Mouse (Mus musculus): ENCODE data around the gene Creld2. TPM values are rescaled to one million over a fixed set of nuclear protein-coding genes. Genes with fewer than 3 reads are reported as not detected.
"Not testable (repeated sequence)": the region's sequence is repeated elsewhere in the genome, so short reads cannot be mapped to it uniquely, and the experiment has no call there.

The Creld2 gene
- polyA plus RNA-seq, 1 experiment from 2014 or later, result 79.4 TPM

DNA sequence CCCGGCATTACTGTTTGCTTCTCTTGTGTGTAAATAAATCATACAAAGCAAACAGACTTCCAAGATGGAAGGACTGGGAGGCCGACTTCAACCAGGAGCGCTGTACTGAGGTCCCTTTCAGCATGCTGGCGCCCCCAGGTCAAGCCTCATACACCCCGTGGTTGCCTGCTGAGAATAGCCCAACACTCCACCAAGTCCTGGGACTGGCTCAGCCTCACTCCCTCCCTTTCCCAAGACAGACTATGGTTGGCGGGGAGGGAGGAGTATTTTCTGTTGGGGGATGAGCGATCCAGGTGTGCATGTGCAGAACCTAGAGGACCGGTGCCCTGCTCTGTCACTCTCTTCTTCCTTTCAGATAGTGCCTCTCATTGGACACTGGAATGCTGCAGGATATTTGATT is 11.3 kb upstream of the Creld2 start:
- H3K4me3 ChIP-seq (ENCODE audit: low read depth, low read length), result no peak overlapping the region
- peaks cover 6% of the 10 kb centered on the region; the same call in 1 of the 2 replicates for H3K36me3 ChIP-seq (ENCODE audit: control insufficient read depth, insufficient read depth, low read length)
- ATAC-seq (replicated peaks; ENCODE audit: low FRiP score), result no peak
- H3K4me2 ChIP-seq (ENCODE audit: low read depth, low read length, severe bottlenecking), result no peak overlapping the region
- no peaks in the 10 kb centered on the region for H3K4me1 ChIP-seq (replicated peaks; ENCODE audit: control insufficient read depth, insufficient read depth, low read length)
- no peak for DNase-seq (ENCODE audit: low spot score)
- H3K9me3 ChIP-seq (ENCODE audit: control insufficient read depth, low read length), result no peaks in the 10 kb centered on the region
- no peaks in the 10 kb centered on the region for H3K27me3 ChIP-seq (ENCODE audit: control insufficient read depth, insufficient read depth, low read length)
- WGBS, result 88% methylated on average over 8 of the region's 8 CpGs
- no peak overlapping the region for H3K27ac ChIP-seq (ENCODE audit: low read depth, low read length)
- H3K9ac ChIP-seq (ENCODE audit: low read length), result no peak overlapping the region

DNA sequence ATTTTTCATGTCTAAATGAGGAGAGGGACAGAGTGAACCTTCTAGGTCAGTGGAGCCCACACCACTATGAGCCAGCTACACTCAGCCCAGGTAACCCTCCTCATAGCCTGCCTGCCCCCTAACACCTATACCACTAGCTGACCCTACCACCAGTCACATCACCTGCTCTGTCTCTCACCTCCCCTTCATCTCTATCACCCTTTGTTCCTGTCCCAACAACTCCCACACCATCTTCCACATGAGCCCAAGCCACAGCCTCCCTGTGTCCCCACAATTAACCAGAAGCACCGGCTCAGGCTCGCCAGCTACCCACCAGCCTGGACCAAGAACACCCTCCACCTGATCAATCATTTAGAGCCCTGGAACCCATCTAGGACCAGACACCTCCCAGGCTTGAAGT is 9.1 kb upstream of the Creld2 start:
- DNase-seq (ENCODE audit: low spot score), result no peak

DNA sequence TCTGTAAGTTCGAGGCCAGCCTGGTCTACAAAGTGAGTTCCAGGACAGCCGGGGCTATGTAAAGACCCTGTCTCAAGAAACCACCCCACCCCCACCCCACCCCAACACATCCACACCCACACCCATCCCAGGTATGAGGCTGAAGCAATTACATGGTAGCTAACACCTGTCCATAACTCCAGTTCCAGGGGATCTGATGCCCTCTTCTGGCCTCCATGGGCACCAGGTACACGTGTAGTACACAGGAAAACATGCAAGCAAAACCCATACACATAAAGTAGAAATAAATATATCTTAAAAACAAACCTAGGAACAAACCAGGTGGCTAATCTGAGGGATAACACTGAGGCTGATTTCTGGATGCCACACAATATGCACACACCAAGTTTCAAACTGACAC is 6.2 kb upstream of the Creld2 start:
- no peak for ATAC-seq (replicated peaks; ENCODE audit: low FRiP score)
- H3K27ac ChIP-seq (ENCODE audit: low read depth, low read length), result no peak overlapping the region
- no peaks in the 10 kb centered on the region; the same call in 1 of the 2 replicates for H3K36me3 ChIP-seq (ENCODE audit: control insufficient read depth, insufficient read depth, low read length)
- H3K4me2 ChIP-seq (ENCODE audit: low read depth, low read length, severe bottlenecking), result no peak overlapping the region
- H3K4me1 ChIP-seq (replicated peaks; ENCODE audit: control insufficient read depth, insufficient read depth, low read length), result no peaks in the 10 kb centered on the region
- no peak overlapping the region for H3K4me3 ChIP-seq (ENCODE audit: low read depth, low read length)
- no peaks in the 10 kb centered on the region for H3K9me3 ChIP-seq (ENCODE audit: control insufficient read depth, low read length)
- no peak overlapping the region for H3K9ac ChIP-seq (ENCODE audit: low read length)
- no peaks in the 10 kb centered on the region for H3K27me3 ChIP-seq (ENCODE audit: control insufficient read depth, insufficient read depth, low read length)
- WGBS, result 91% methylated on average over 3 of the region's 3 CpGs
- no peak for DNase-seq (ENCODE audit: low spot score)

More for the DNA sequence above, 9.1 kb upstream of the Creld2 start:
- H3K27ac ChIP-seq (ENCODE audit: low read depth, low read length), result no peak overlapping the region
- H3K4me1 ChIP-seq (replicated peaks; ENCODE audit: control insufficient read depth, insufficient read depth, low read length), result no peaks in the 10 kb centered on the region
- H3K4me3 ChIP-seq (ENCODE audit: low read depth, low read length), result no peak overlapping the region
- no peaks in the 10 kb centered on the region for H3K27me3 ChIP-seq (ENCODE audit: control insufficient read depth, insufficient read depth, low read length)
- peaks cover 5% of the 10 kb centered on the region; the same call in 1 of the 2 replicates for H3K36me3 ChIP-seq (ENCODE audit: control insufficient read depth, insufficient read depth, low read length)
- no peaks in the 10 kb centered on the region for H3K9me3 ChIP-seq (ENCODE audit: control insufficient read depth, low read length)
- no peak overlapping the region for H3K4me2 ChIP-seq (ENCODE audit: low read depth, low read length, severe bottlenecking)
- WGBS, result 96% methylated on average over 2 of the region's 2 CpGs
- ATAC-seq (replicated peaks; ENCODE audit: low FRiP score), result no peak
- H3K9ac ChIP-seq (ENCODE audit: low read length), result no peak overlapping the region

DNA sequence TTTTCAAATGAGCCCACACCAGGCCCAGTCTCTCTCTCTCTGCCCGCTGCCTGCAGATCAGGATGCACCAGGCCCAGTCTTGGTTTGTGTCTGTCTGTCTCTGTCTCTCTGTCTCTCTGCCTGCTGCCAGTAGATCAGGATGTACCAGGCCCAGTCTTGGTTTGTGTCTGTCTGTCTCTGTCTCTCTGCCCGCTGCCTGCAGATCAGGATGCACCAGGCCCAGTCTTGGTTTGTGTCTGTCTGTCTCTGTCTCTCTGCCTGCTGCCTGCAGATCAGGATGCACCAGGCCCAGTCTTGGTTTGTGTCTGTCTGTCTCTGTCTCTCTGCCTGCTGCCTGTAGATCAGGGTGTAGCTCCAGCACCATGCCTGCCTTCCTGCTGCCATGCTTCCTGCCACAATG is 5.6 kb upstream of the Creld2 start:
- H3K27ac ChIP-seq (ENCODE audit: low read depth, low read length); ATAC-seq (replicated peaks; ENCODE audit: low FRiP score); H3K36me3 ChIP-seq (ENCODE audit: control insufficient read depth, insufficient read depth, low read length); H3K4me1 ChIP-seq (replicated peaks; ENCODE audit: control insufficient read depth, insufficient read depth, low read length); H3K27me3 ChIP-seq (ENCODE audit: control insufficient read depth, insufficient read depth, low read length); H3K9ac ChIP-seq (ENCODE audit: low read length); DNase-seq (ENCODE audit: low spot score); H3K9me3 ChIP-seq (ENCODE audit: control insufficient read depth, low read length); H3K4me2 ChIP-seq (ENCODE audit: low read depth, low read length, severe bottlenecking); H3K4me3 ChIP-seq (ENCODE audit: low read depth, low read length): not testable (repeated sequence)
- WGBS, result 90% methylated on average over 2 of the region's 2 CpGs

DNA sequence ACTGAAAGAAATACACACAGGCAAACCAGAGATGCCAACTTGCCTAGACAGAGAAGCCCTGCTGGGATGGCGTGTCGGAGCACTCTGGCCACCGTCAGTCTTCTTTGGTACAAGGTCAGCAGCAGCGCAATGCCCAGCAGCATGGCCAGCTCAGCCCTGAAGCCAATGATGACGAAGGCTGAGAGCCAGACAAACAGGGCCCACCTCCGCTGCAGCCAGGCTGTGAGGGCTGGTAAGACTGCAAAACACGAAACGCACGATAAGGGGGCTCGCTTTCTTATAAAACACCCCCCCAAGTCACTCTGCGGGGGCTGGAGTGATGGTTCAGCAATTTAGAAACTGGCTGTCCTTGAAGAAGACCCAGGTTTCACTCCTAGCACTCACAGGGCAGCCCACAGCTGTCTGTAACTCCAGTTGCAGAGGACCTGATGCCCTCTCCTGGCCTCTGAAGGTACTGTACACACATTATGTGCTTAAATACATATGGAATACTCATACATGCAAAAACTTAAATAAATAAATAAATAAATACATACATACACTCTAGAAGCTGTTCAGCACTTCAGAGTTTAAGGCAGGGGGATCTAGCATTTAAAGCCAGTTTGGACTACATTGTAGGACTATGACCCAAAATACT is 4.9 kb upstream of the Creld2 start:
- 92% methylated on average over 11 of the region's 11 CpGs for whole genome bisulfite sequencing

DNA sequence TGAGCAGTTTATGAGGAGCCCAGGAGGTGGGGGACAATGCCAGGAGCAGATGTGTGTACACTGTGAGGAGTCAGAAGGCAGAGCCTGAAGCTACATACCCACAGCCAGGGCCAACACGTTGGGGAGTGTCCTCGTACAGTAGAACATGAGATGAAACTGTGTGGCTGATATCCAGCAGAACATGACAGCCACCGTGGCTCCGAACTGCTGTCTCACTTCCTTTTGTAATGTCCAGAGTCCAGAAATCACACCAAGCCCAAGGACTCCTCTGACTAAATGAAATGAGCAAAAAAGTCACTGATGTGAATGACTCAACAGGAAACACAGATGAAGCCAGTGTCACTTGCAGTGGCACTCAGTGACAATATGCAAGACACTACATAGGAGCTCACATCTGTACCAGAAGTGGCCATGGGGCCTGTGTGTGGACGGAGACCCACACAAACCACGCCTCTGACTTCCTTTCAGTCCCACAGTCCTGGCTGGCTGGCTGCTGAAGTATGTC is 4.2 kb upstream of the Creld2 start:
- H3K9ac ChIP-seq (ENCODE audit: low read length), result no peak overlapping the region
- peaks cover 5% of the 10 kb centered on the region; the same call in 1 of the 2 replicates for H3K4me1 ChIP-seq (replicated peaks; ENCODE audit: control insufficient read depth, insufficient read depth, low read length)
- no peaks in the 10 kb centered on the region for H3K9me3 ChIP-seq (ENCODE audit: control insufficient read depth, low read length)
- no peak for DNase-seq (ENCODE audit: low spot score)
- ATAC-seq (replicated peaks; ENCODE audit: low FRiP score), result no peak
- 93% methylated on average over 6 of the region's 6 CpGs for WGBS
- H3K4me2 ChIP-seq (ENCODE audit: low read depth, low read length, severe bottlenecking), result no peak overlapping the region
- no peaks in the 10 kb centered on the region for H3K27me3 ChIP-seq (ENCODE audit: control insufficient read depth, insufficient read depth, low read length)
- no peak overlapping the region for H3K27ac ChIP-seq (ENCODE audit: low read depth, low read length)
- H3K4me3 ChIP-seq (ENCODE audit: low read depth, low read length), result no peak overlapping the region
- no peaks in the 10 kb centered on the region; the same call in 1 of the 2 replicates for H3K36me3 ChIP-seq (ENCODE audit: control insufficient read depth, insufficient read depth, low read length)

More for the DNA sequence above, 4.9 kb upstream of the Creld2 start:
- DNase-seq (ENCODE audit: low spot score) (no peak), ATAC-seq (replicated peaks; ENCODE audit: low FRiP score) (no peak)
- H3K4me2 ChIP-seq (ENCODE audit: low read depth, low read length, severe bottlenecking), result no peak overlapping the region
- H3K4me3 ChIP-seq (ENCODE audit: low read depth, low read length), result no peak overlapping the region
- H3K9ac ChIP-seq (ENCODE audit: low read length), result no peak overlapping the region
- peaks cover 3% of the 10 kb centered on the region; the same call in 1 of the 2 replicates for H3K4me1 ChIP-seq (replicated peaks; ENCODE audit: control insufficient read depth, insufficient read depth, low read length)
- H3K27me3 ChIP-seq (ENCODE audit: control insufficient read depth, insufficient read depth, low read length), result no peaks in the 10 kb centered on the region
- H3K27ac ChIP-seq (ENCODE audit: low read depth, low read length), result no peak overlapping the region
- H3K9me3 ChIP-seq (ENCODE audit: control insufficient read depth, low read length), result no peaks in the 10 kb centered on the region
- no peaks in the 10 kb centered on the region; the same call in 1 of the 2 replicates for H3K36me3 ChIP-seq (ENCODE audit: control insufficient read depth, insufficient read depth, low read length)

DNA sequence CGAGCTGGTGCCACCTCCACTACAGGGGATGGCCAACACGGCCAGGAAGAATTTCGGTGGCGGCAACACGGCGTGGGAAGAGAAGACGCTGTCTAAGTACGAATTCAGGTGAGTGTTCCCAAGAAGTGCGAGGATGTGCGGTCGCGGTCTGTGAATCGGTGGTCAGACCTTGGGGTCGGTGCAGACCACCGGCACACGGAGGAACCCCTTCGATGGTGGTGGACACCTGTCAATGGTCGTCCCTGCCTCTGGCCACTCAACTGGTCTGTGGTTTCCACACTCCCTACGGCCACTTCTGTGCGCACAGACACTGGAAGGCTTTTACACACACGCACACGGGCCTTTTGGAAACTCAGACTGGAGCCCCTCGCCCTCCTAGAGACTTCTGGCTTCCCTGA is 459 bp downstream of the Creld2 start:
- peak overlapping the region; percentile 87 for H3K9ac ChIP-seq (ENCODE audit: low read length)
- peak overlapping the region; percentile 88 for H3K4me2 ChIP-seq (ENCODE audit: low read depth, low read length, severe bottlenecking)
- H3K4me3 ChIP-seq (ENCODE audit: low read depth, low read length), result peak overlapping the region; percentile 82
- WGBS, result 1% methylated on average over 23 of the region's 23 CpGs
- no peak overlapping the region for H3K27ac ChIP-seq (ENCODE audit: low read depth, low read length)
- no peaks in the 10 kb centered on the region for H3K9me3 ChIP-seq (ENCODE audit: control insufficient read depth, low read length)
- DNase-seq (ENCODE audit: low spot score) (no peak), ATAC-seq (replicated peaks; ENCODE audit: low FRiP score) (peak; percentile 2; the same call in 1 of the 2 replicates)
- peaks cover 9% of the 10 kb centered on the region; the same call in 1 of the 2 replicates for H3K4me1 ChIP-seq (replicated peaks; ENCODE audit: control insufficient read depth, insufficient read depth, low read length)
- H3K27me3 ChIP-seq (ENCODE audit: control insufficient read depth, insufficient read depth, low read length), result no peaks in the 10 kb centered on the region
- peaks cover 10% of the 10 kb centered on the region; the same call in 1 of the 2 replicates for H3K36me3 ChIP-seq (ENCODE audit: control insufficient read depth, insufficient read depth, low read length)

DNA sequence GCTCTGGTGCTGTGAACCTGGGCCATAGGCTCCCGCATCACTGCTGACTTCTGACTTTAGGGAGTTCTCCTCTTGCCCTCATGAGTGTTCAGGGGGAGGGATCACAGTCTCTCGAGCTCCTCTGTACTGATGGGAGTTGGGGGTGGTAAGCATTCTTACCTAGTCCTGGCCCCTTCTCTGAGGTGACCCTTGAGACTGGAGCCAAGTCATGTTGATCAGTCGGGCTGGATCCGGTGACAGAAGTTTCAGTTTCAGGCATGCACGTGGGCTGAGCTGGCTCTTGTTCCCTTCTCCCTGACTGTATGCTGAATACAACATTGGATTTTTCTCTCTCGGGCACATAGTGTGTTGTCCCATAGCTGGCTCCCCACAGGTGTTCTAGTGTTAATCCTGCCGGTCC is 2.0 kb downstream of the Creld2 start:
- DNase-seq (ENCODE audit: low spot score), result no peak
- Histone ChIP-seq H3K27ac (ENCODE audit: low read depth, low read length) (no peak overlapping the region), H3K4me1 (replicated peaks; ENCODE audit: control insufficient read depth, insufficient read depth, low read length) (peaks cover 9% of the 10 kb centered on the region; the same call in 1 of the 2 replicates), H3K4me3 (ENCODE audit: low read depth, low read length) (no peak overlapping the region), H3K4me2 (ENCODE audit: low read depth, low read length, severe bottlenecking) (no peak overlapping the region), H3K9me3 (ENCODE audit: control insufficient read depth, low read length) (no peaks in the 10 kb centered on the region), H3K27me3 (ENCODE audit: control insufficient read depth, insufficient read depth, low read length) (no peaks in the 10 kb centered on the region), H3K36me3 (ENCODE audit: control insufficient read depth, insufficient read depth, low read length) (peaks cover 13% of the 10 kb centered on the region; the same call in 1 of the 2 replicates), H3K9ac (ENCODE audit: low read length) (no peak overlapping the region)
- 88% methylated on average over 7 of the region's 7 CpGs for WGBS
- no peak for ATAC-seq (replicated peaks; ENCODE audit: low FRiP score)

DNA sequence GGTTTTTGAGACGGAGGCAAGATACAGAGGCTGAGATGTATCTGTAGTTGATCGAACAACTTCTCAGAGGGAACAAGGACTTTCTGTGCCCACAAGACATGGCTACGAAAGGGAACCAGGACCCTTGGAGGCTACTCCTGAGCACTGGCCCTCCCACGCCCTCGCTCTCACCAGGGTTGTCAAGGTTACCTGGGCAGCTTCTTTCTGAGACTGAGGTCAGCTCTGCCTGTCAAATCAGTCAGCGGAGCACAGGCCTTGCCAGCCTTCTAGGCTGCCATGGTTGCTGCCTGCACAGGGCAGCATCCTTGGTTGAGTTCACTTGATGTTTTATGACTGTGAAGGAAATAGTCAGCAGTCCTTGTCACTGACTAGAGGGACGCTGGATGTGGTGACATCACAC is 3.1 kb downstream of the Creld2 start:
- Histone ChIP-seq H3K4me3 (ENCODE audit: low read depth, low read length) (no peak overlapping the region), H3K27me3 (ENCODE audit: control insufficient read depth, insufficient read depth, low read length) (no peaks in the 10 kb centered on the region), H3K4me2 (ENCODE audit: low read depth, low read length, severe bottlenecking) (no peak overlapping the region), H3K9ac (ENCODE audit: low read length) (no peak overlapping the region), H3K27ac (ENCODE audit: low read depth, low read length) (no peak overlapping the region), H3K9me3 (ENCODE audit: control insufficient read depth, low read length) (no peaks in the 10 kb centered on the region), H3K4me1 (replicated peaks; ENCODE audit: control insufficient read depth, insufficient read depth, low read length) (peaks cover 9% of the 10 kb centered on the region; the same call in 1 of the 2 replicates), H3K36me3 (ENCODE audit: control insufficient read depth, insufficient read depth, low read length) (peaks cover 13% of the 10 kb centered on the region; the same call in 1 of the 2 replicates)
- 90% methylated on average over 7 of the region's 7 CpGs for WGBS
- no peak for DNase-seq (ENCODE audit: low spot score)
- ATAC-seq (replicated peaks; ENCODE audit: low FRiP score), result no peak

All from forebrain, embryonic 11.5 days (tissue).